Mouse (Mus musculus) layer of hippocampus, adult 18-20 months (tissue): ENCODE data around the gene Cela3a. TPM values are rescaled to one million over a fixed set of nuclear protein-coding genes. Genes with fewer than 3 reads are reported as not detected.
"Not testable (repeated sequence)": the region's sequence is repeated elsewhere in the genome, so short reads cannot be mapped to it uniquely, and the experiment has no call there.

Experiments used
- DNase-seq, 2 experiments: peaks; one replicate each; pipeline ENCODE4 v3.0.0; 2022; ENCODE audit warnings: low spot score in 2 of 2
- long read RNA-seq: library from polyadenylated mRNA; stranded (forward); transcript quantifications from one replicate; pipeline ENCODE4 v2.0.0, GENCODE M21; 2021
- total RNA-seq, 2 experiments: library from RNA; stranded (reverse); gene quantifications; 2 replicates each; pipeline ENCODE4 v1.2.3; 2021

Cela3a gene
- total RNA-seq: not detected
- long read RNA-seq: 0 reads

DNA sequence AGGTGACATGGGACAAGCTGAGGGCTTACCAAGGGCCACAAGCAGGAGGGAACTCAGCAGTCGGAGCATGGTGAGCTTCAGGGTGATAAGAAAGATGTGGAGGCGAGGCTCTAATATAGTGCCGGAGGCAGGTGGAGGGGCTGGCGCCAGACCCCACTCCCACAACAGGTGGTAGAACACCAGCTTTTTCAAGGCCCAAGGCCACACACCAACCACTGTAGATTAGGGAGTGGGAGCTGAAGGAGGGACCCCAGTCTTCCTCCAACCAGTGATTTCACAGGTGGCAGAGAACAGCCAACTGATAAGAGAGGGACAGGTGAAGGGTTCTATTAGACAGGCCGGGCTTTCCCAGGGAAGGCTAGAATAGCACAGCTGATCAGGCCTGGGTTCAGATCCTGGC lies at the start of gene Cela3a:
Gene Cela3a (minus strand): TSS at position 101 of the 400 bp plus-strand sequence.
- DNase-seq: no peak

DNA sequence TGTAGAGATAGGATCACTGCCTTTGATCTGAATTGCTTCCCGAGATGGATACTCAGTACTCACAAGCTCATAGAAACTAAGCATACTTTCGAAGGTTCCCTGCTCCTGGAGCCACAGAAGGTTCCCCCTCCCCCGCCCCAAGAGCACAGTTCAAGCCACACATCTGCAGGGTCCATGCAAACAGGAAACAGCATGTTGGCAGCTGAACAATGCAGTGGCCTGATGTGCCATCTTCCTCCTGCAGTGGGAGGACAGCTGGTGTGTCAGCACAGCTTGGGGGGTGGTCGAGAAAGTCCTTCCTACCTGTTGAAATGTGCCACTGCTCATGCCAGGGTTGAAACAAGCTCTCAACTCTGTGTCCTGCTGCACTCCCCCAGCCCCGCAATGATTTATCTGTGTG lies 49.3 kb upstream of the Cela3a start:
- DNase-seq: no peak

DNA sequence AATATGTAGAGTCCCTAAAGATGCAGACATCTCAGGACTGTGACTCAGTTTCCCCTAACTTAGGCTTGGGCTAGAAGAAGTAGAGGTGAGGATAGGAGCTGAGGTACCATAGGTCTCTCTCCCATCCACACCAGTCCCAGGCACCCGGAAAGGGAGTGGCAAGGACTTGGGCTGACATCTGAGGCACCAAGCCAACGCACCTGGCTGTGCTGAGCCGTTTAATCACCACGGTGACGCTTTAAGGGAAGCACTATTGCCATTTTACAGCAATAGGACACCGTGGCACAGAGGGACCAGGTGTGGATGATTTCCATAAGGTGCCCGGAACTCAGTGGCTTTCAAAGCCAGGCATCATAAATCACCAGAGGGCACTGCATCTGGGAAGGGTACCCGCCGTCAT lies 48.7 kb upstream of the Cela3a start:
- no peak for DNase-seq

DNA sequence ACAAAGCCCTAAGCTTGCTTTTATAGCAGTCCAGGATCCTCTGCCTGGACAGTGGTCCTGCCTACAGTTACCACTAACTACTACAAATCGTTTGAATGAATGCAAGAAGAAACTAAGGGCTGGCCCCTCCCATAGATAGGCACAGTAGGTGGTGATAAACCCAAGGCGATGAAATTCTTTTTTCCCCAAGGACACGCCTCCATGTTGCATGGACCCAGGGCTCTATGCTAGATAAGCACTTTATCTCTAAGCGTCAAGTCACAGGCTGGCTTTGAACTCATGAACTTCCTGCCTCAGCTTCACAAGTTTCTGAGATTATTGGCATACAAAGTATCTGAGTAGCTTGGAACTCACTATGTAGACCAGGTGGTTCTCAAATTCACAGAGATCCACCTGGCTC lies 47.7 kb upstream of the Cela3a start:
- no peak for DNase-seq

DNA sequence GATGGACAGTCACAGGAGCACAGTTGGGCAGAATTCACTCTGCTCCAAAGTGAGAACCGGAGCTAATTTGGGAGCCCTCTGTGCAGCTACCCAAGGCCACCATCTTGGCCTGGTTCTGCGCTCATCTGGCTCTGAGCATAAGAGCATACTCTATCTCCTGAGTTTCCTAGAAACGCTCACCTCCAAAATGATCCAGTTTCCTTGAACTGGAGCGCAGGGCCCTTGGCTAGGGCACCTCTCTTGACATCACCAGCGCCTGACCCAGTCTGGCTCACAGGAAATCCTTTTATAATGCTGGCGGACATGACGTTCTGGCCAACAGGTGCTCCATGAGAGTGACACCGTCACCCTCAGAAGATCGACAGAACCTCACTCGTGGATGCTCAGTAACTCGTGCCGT lies 47.0 kb upstream of the Cela3a start:
- no peak for DNase-seq

DNA sequence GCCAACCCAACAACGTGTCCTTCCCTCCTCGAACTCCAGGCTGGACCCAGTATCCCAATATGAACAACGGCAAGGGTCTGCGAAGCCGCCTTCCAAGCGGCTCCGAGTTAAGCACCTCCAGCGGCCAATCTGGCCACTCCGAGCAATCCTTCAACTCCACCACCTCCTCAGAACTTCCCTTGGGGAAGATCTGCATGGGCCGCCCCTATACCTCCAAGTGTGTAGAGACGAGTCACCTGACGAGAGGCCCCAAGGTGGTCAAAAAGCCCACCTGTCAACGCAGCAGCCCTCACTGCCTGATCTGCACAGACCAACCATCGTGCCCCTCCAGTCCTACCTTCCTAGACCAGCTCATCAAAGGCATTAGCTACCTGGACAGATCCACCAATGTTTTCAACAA lies 45.0 kb upstream of the Cela3a start:
- DNase-seq: no peak

DNA sequence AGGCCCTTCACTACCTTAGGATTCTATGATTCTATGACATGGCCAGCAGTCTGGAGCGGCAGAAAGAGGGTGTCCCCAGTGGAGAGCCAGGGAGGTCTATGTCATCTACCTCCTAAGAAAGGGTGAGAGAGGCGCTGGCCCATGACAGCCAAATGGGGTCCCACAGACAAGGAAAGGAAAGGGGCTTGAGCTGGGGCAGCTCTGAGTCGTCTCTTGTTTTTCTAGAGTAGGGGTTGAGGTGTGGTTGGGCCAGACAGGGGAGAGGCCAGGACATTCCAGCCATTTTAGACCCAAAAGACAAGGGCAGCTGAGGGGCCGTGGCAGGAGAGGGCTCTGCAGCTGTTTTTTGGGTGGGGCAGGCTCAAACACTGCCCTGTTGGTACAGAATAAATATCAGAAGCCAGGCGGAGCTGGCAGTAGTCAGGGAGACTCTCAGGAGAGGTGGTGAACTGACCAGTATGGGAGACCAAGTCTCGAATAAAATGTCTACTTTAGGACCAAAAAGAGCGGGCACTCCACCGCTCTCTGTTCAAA lies 43.7 kb upstream of the Cela3a start, which contains the start of gene 1700013G24Rik:
Gene 1700013G24Rik (plus strand): TSS at position 51 of the 534 bp plus-strand sequence.
- no peak for DNase-seq

DNA sequence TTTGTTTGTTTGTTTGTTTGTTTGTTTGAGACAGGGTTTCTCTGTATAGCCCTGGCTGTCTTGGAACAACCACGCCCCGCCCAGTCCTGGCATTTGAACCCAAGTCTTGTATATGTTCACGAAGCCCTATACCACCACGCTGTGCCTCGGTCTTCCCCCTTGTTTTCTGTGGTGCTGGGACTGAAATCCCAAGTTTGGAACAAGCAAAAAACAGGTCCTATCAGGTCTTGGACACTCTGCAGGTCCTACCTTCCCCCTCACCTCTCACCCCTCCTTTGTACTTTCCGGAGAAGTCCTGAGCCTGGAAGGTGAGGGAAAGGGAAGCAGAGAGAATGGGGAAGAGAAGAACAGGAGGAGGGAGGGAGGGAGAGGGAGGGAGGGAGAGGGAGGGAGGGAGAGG lies 42.6 kb upstream of the Cela3a start:
- no peak for DNase-seq

DNA sequence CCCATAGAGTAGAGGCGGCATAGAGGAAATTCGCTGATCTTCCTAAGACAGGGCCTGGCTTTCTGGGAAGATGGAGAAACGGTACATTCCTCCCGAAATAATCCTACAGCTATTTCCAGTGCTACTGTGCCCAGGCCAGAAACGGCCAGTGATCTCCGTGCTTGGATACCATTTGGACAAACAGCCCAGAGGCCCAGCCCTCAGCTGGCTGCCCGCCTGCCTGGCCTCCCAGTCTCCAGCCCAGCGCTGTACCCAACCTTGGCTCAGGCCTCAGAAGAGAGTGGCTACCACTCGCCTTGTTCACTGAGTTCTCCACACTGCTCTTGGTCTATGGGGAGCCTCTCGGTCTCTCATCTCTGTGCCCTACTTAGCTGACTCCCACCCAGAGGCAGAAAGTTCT lies 40.1 kb upstream of the Cela3a start:
- no peak for DNase-seq

DNA sequence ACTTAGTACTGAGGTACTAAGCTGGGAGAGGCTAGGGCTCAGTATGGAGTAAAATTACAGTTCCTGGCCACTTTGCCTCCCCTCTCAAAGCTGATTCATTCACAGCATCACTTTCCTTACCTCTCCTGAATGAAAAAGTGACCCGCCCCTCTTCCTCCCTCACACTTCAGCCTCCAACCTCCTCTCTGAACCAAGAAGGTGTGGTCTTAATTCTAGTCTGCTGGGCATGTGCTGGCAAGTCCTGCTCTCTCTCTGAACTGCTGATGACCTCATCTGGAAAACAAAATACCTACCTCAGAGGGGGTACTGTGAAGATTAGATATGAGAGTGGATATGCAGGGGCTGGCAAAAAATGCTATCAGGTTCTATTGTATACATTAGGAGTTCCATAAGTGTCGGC lies 39.5 kb upstream of the Cela3a start:
- no peak for DNase-seq

DNA sequence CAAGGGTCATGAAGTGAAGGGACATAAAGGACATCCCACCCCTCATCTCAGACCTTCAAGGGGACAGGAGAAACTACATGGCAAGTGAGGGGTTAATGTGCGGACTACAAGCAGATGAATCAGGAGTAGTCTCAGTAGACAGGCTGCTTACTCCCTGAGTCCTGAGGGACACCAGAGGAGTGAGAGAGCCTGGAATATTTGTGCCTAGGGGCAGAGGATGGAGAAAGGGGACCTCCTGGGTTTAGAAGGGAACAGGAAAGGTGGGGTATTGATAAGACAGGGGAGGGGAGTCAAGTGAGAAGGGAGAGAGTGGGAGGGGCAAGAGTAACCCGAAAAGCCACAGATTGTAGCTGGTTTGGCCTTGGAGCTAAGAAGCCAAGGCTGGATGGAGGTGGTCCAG lies 39.0 kb upstream of the Cela3a start:
- no peak for DNase-seq

DNA sequence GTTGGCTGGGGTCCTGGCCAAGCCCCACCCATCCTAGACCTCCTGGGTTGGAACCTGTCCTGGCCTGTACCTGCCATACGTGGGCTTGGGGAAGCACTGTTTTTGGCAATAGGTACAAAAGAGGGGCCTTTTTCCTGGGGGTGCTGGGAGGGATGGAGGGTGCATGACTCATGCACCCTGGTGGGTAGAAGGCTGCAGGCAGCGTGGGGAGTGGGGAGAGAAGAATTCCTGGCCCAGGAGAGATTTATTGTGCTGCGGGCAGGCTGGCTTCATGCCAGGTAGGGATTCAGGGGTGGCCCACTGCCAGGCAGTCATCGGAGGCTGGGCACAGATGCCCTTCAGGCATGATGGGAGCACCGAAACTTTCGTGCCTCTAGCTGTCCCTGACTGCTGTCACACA lies 38.6 kb upstream of the Cela3a start:
- DNase-seq: peak in 1 of 2 experiments; percentile 15

DNA sequence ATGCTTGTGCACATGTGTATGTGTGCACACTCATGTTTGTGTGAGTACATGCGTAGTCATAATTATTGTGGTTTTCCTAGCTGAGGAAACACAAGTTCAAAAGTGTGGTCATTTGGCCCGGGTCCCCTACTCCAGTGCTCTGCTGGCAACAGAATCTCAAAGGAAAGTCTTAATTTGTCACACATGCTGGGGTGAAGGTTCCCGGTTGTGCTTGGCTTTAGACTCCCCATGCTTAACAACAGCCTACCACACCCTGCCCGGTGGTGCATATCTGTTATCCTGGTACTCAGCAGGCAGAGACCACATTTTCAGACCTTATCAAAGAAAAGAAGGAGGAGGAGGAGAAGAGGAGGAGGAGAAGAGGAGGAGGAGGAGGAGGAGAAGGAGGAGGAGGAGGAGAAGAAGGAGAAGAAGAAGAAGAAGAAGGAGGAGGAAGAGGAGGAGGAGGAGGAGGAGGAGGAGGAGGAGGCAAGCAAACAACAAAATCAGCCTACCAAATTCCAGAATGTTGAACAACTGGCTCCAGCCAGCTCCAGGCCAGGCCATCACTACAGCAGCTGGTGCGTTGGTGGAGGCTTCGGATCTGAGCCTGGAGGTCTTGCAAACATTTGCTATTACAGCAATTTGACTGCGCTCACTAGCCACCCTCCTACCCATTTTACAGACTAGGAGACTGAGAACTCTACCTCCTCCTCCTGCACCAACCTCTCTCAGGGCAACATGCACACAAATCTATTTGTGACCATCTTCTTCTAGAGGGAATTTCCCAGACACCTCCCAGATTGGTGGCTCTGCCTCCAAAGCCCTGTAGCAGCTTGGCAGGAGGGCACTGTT lies 38.0 kb upstream of the Cela3a start:
- no peak for DNase-seq

DNA sequence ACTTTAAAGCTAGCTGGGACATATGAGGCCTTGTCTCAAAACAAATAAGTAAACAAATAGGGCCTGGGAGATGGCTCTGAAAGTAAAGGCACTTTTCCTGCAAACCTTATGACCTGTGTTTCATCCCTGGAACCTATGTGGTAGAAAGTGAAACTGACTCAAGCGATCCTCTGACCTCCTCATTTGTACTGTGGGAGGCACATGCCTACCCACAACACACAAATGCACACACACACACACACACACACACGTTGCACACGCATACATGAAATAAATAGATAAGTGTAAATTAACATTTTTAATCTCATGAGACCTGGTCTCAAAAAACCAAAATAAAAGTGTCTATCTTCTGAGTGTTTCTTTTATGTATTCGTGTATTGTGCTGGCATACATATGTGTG lies 36.3 kb upstream of the Cela3a start:
- no peak for DNase-seq

DNA sequence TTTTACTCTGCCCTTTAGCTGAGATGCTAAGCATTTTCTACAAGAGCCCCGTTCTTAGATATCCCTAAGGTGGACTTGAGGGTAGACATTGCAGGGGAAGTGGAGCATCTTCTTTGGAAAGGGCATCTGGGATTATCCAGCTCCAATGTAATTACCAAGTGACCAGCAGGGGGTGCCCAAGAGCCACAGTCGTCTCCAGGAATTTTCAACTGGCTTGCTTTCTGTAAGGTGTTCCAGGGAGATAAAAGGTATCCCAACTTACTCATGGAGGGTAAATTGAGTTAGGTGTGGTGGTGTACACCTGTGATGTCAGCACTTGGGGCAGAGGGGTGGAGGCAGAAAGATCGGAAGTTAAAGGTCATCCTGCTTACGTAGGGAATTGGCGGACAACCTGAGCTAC lies 34.0 kb upstream of the Cela3a start:
- peak; percentile 44 to 82 for DNase-seq

DNA sequence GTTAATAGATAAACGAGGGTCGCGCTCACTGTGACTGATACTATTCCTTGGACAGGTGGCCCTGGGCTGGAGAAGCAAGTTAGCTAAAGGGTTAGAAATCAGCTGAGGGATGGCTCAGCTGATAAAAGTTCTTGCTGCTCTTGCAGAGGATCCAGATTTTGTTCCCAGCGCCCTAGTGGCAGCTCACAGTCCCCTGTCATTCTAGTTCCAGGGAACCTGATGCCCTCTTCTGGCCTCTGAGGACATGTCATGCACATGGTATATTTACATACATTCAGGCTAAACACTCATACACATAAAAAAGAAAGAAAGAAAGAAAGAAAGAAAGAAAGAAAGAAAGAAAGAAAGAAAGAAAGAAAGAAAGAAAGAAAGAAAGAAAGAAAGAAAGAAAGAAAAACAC lies 31.7 kb upstream of the Cela3a start:
- DNase-seq: no peak

DNA sequence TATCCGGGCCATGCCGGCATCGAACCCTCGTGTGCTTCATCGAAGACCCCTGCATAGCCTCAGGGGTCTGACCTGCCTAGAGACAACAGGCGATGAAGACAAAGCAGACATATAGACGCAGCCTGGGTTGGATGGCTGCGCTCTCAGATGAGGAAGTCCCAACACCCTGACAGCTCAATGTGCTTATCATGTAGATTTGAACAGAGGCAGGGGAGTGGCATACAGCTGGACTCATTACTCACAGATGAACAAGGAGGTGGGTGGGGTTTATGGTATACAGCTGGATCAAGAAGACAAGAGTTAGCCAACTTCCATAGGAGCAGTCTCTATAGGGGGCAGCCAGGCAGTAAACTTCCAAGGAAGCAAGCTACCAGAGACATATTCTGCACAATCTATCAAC lies 29.3 kb upstream of the Cela3a start:
- no peak for DNase-seq

DNA sequence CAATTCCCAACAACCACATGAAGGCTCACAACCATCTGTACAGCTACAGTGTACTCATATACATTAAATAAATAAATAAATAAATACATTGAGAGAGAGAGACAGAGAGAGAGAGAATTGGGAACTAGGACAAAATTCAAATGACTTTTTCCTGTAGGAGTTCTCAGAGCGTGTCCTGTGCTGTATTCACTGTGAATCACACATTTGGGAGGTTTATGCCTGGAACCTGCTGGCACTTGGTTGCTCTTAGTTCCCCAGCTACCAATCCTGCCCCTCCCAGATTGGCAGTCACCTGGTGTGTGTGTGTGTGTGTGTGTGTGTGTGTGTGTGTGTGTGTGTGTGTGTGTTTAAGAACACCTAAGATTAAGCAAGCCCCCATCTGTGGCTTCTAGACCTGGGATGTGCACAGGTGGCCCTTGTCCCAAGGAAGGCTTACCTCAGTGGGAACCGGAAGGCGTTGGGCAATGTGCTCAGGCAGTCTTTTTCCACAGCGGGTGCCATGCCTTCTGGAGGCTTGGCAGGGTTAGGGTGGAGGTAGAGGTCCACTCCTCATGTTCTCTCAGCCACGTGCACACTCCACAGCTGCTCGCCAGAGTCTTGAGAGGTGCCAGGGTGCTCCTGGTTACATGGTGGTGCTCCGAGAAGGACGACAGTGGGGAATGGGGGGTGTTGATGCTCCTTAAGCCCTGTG lies 27.5 kb upstream of the Cela3a start:
- no peak for DNase-seq

DNA sequence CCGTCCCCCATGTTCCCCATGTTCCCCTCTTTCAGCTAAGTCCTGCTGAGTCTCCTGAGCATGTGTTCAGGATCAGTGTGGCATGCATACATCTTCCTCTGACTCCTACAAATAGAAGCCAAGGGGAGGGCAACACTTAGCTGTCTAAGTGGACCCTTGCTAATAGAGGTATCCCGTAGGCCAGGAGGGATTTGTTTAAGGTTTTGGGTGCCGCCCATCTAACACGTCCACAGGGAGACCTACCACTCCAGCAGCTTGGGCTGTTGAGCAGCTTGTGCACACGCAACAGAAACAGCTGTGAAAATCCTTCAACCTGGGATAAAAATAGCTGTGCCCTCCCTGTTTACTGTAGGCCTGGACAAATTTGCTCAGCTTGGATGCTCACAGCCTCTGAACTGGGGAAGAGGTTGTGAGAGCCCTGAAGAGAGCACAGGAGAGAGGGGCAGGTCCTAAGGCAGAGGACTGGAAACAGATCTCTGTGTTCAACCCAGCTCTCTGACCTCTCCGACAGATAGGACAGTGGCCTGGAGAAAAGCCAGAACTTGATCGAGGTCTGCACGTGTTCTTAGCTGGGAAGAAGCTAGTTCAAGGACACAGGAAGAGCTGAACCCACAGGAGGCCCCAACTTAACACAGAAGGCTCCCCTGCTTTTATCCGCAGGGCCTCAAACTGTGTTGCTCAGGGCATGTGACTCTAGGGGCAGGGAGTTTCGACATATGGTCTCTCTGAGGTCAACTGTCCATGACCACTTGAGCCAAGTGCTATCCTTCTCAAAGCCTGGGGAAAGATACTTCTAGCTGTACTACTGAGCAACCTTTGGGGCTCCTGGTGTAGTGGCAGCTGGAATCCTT lies 23.3 kb upstream of the Cela3a start:
- DNase-seq: not testable (repeated sequence)

DNA sequence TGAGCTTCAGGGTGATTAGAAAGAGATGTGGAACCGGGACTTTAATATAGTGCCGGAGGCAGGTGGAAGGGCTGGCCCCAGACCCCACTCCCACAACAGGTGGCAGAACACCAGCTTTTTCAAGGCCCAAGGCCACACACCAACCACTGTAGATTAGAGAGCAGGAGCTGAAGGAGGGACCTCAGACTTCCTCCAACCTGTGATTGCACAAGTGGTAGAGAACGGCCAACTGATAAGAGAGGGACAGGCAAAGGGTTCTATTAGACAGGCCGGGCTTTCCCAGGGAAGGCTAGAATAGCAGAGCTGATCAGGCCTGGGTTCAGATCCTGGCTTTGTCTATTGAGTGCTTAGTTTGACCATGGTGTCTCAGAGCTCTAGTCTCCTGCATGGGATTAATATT lies 20.9 kb upstream of the Cela3a start, which contains the start of gene Cela3b:
Gene Cela3b (minus strand): TSS at position 39 of the 400 bp plus-strand sequence.
- no peak for DNase-seq
